Mouse (Mus musculus): ENCODE results near the gene Ttc29. TPM values are rescaled to one million over a fixed set of nuclear protein-coding genes. Genes with fewer than 3 reads are reported as not detected.

The Ttc29 gene
- polyA plus RNA-seq, 1 experiment from 2014 or later: 0.88 TPM

DNA sequence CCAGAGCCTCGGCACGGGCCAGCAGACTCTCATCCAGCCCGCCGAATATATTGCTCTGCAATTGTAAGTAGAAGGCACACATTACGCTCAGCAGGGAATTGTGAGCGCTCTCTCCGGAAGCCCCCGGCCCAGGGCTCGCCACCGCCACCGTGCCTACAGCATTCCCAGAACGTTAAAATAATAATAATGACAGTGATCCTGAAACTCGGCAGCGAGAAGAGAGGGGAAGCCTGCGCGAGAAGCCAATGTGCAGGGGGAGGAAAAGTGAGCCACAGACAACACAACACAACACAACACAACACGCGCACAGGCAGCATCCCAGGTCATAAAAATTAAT lies 222.5 kb downstream of the Ttc29 start:
- H3K9me3 ChIP-seq (replicated peaks; ENCODE audit: control insufficient read depth, low read length): no peaks in the 10 kb centered on the region

DNA sequence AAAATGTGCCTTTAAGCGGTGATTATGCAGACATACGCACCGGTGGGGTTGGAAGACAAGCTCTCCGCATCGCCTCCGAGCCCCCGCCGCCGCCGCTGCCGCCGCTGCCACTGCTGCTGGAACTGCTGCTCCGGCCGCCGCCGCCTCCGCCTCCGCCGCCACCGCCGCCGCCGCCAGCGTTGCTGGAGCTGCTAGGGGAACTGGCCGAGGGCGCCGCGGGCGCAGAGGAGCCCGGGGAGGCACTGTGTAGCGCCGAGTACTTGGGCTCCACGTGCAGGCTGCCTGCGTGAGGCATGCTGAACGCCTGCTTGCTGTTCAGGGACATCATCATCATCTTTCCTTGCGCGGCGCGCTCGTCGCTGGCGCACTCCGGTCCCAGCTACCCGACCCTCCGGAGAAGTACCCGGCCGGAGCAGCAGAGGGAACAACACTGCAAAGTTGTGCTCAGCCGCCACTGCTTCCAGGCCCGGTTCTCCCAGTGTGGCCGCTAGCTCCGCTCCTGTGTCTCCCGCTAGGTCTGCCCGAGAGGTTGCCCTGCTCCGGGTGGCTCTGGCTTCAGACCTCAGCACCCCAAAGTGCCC lies 223.1 kb downstream of the Ttc29 start, which contains the start of gene Pou4f2:
Gene Pou4f2 (minus strand): TSS at position 575 of the 581 bp plus-strand sequence.
- peak; percentile 49 for DNase-seq (ENCODE audit: low spot score)
- Histone ChIP-seq H3K36me3 (replicated peaks; ENCODE audit: control insufficient read depth, insufficient read depth, low read depth, low read length) (no peaks in the 10 kb centered on the region), H3K27me3 (ENCODE audit: control insufficient read depth, insufficient read depth, low read length) (peaks cover 62% of the 10 kb centered on the region), H3K4me3 (ENCODE audit: low read depth, low read length) (peak within 1 kb of the TSS; percentile 37), H3K9me3 (replicated peaks; ENCODE audit: control insufficient read depth, low read length) (no peaks in the 10 kb centered on the region), H3K27ac (replicated peaks; ENCODE audit: low read depth, low read length) (no peak within 1 kb of the TSS), H3K4me2 (ENCODE audit: low read depth, low read length) (peak within 1 kb of the TSS; percentile 73), H3K9ac (replicated peaks; ENCODE audit: low read length) (no peak within 1 kb of the TSS), H3K4me1 (ENCODE audit: control insufficient read depth, insufficient read depth, low read length) (peaks cover 5% of the 10 kb centered on the region)
- WGBS: 0% methylated on average over 44 of the region's 54 CpGs
- peak; percentile 42; the same call in 1 of the 2 replicates for ATAC-seq (replicated peaks; ENCODE audit: insufficient number of reproducible peaks, low FRiP score, low TSS enrichment, low read depth)

More for the DNA sequence above, 222.5 kb downstream of the Ttc29 start:
- Histone ChIP-seq H3K4me1 (ENCODE audit: control insufficient read depth, insufficient read depth, low read length) (peaks cover 5% of the 10 kb centered on the region), H3K27me3 (ENCODE audit: control insufficient read depth, insufficient read depth, low read length) (peaks cover 62% of the 10 kb centered on the region), H3K4me2 (ENCODE audit: low read depth, low read length) (no peak overlapping the region), H3K4me3 (ENCODE audit: low read depth, low read length) (peak overlapping the region; percentile 37), H3K27ac (replicated peaks; ENCODE audit: low read depth, low read length) (no peak overlapping the region), H3K36me3 (replicated peaks; ENCODE audit: control insufficient read depth, insufficient read depth, low read depth, low read length) (no peaks in the 10 kb centered on the region), H3K9ac (replicated peaks; ENCODE audit: low read length) (no peak overlapping the region)
- no peak for ATAC-seq (replicated peaks; ENCODE audit: insufficient number of reproducible peaks, low FRiP score, low TSS enrichment, low read depth)
- 1% methylated on average over 18 of the region's 18 CpGs for WGBS
- DNase-seq (ENCODE audit: low spot score): no peak

DNA sequence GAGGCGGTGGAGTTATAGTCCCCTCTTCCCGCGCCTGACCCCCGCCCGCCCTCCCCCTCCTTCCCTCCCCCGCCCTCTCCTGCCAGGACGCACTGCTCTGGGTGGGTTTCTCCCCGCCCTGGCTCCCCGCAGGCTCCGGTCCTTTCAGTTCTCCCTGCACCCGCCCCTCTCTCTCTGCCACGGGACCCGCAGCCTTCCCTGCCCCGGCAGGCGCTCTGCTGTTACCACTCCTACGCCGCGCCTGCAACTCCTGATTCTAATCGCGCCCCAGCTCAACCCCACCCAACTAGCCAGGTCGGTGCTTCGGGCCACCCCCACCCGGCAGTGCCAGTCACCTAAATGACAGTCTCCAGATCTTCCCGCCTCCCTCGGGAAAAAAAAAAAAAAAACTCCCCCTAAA lies 223.6 kb downstream of the Ttc29 start:
- Histone ChIP-seq H3K27ac (replicated peaks; ENCODE audit: low read depth, low read length) (no peak overlapping the region), H3K9me3 (replicated peaks; ENCODE audit: control insufficient read depth, low read length) (no peaks in the 10 kb centered on the region)

DNA sequence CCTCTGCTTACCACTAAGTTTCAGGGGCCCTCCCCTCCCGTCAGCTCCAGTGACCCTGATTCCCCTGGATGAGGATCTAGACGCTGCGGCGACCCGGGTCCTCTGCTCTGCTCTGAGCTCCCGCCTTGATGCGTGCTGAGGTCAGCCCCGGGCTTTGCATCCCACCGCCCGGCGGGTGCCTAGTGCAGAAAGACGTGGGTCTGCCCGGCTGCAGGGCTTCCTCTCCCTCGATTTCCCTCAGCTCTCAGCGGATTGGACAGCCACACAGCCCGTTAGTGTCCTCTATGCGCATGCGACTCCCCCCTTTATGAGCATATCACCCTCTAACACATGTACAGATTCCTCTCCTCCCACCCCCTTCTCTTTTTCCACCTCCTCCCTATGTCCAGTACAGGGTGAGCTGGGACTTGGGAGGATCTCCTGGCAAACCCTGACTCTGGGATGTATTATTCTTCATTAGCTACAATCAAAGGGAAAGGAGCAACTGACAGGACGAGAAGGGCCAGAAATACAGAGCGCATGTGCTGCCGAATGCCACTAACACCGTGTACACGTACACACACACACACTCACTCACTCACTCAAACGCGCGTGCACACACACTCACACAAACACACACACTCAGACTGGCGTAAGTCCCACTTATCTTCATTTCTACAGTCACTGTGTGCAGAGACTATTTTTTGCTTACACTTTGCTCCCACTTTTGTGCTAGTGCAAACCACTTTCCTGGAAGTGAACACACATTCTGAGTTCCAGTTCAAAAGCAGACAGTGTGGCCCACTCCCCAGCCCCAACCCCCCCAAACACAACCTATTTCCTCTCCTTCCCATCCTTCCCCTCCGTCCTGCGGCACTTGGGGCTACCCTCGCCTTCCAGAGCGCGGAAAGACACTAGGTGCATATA lies 224.3 kb downstream of the Ttc29 start:
- Histone ChIP-seq H3K9me3 (replicated peaks; ENCODE audit: control insufficient read depth, low read length) (no peaks in the 10 kb centered on the region), H3K36me3 (replicated peaks; ENCODE audit: control insufficient read depth, insufficient read depth, low read depth, low read length) (no peaks in the 10 kb centered on the region), H3K4me3 (ENCODE audit: low read depth, low read length) (no peak overlapping the region), H3K4me2 (ENCODE audit: low read depth, low read length) (peak overlapping the region; percentile 10; the same call in 1 of the 2 replicates), H3K27ac (replicated peaks; ENCODE audit: low read depth, low read length) (no peak overlapping the region), H3K4me1 (ENCODE audit: control insufficient read depth, insufficient read depth, low read length) (peaks cover 5% of the 10 kb centered on the region), H3K9ac (replicated peaks; ENCODE audit: low read length) (no peak overlapping the region), H3K27me3 (ENCODE audit: control insufficient read depth, insufficient read depth, low read length) (peaks cover 54% of the 10 kb centered on the region)
- ATAC-seq (replicated peaks; ENCODE audit: insufficient number of reproducible peaks, low FRiP score, low TSS enrichment, low read depth) (no peak), DNase-seq (ENCODE audit: low spot score) (no peak)
- 2% methylated on average over 32 of the region's 32 CpGs for WGBS

More for the DNA sequence above, 223.6 kb downstream of the Ttc29 start:
- WGBS: 2% methylated on average over 16 of the region's 25 CpGs
- H3K27me3 ChIP-seq (ENCODE audit: control insufficient read depth, insufficient read depth, low read length): peaks cover 60% of the 10 kb centered on the region
- peak overlapping the region; percentile 37 for H3K4me3 ChIP-seq (ENCODE audit: low read depth, low read length)
- peak; percentile 24; the same call in 1 of the 2 replicates for ATAC-seq (replicated peaks; ENCODE audit: insufficient number of reproducible peaks, low FRiP score, low TSS enrichment, low read depth)
- H3K9ac ChIP-seq (replicated peaks; ENCODE audit: low read length): no peak overlapping the region
- DNase-seq (ENCODE audit: low spot score): no peak
- peak overlapping the region; percentile 73 for H3K4me2 ChIP-seq (ENCODE audit: low read depth, low read length)
- no peaks in the 10 kb centered on the region for H3K36me3 ChIP-seq (replicated peaks; ENCODE audit: control insufficient read depth, insufficient read depth, low read depth, low read length)
- H3K4me1 ChIP-seq (ENCODE audit: control insufficient read depth, insufficient read depth, low read length): peaks cover 5% of the 10 kb centered on the region

DNA sequence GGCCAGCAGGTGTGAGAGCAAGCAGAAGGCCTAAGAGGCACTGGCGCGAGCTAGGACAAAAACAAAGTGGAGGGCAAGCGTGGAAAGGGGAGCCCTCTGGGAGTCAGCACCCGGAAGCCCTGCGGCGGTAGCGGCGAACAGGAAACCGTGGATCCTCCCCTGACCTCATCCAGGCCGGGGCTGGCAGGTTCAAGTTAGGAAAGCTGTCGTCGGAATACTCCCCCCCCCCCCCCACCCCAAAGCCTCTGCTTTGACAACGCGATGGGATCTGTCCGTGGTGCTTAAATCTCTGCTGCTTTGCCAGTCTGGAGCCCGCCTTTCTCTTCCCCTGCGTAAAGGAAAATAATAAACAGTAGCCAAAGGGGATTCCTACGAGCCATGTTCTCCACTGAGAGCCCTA lies 225.0 kb downstream of the Ttc29 start:
- WGBS: 0% methylated on average over 18 of the region's 18 CpGs
- peaks cover 5% of the 10 kb centered on the region for H3K4me1 ChIP-seq (ENCODE audit: control insufficient read depth, insufficient read depth, low read length)
- peak overlapping the region; percentile 15; the same call in 1 of the 2 replicates for H3K4me2 ChIP-seq (ENCODE audit: low read depth, low read length)
- H3K4me3 ChIP-seq (ENCODE audit: low read depth, low read length): no peak overlapping the region
- no peak overlapping the region for H3K27ac ChIP-seq (replicated peaks; ENCODE audit: low read depth, low read length)
- H3K9me3 ChIP-seq (replicated peaks; ENCODE audit: control insufficient read depth, low read length): no peaks in the 10 kb centered on the region
- no peak overlapping the region for H3K9ac ChIP-seq (replicated peaks; ENCODE audit: low read length)
- H3K27me3 ChIP-seq (ENCODE audit: control insufficient read depth, insufficient read depth, low read length): peaks cover 50% of the 10 kb centered on the region
- no peak for ATAC-seq (replicated peaks; ENCODE audit: insufficient number of reproducible peaks, low FRiP score, low TSS enrichment, low read depth)
- H3K36me3 ChIP-seq (replicated peaks; ENCODE audit: control insufficient read depth, insufficient read depth, low read depth, low read length): no peaks in the 10 kb centered on the region
- DNase-seq (ENCODE audit: low spot score): peak; percentile 89

DNA sequence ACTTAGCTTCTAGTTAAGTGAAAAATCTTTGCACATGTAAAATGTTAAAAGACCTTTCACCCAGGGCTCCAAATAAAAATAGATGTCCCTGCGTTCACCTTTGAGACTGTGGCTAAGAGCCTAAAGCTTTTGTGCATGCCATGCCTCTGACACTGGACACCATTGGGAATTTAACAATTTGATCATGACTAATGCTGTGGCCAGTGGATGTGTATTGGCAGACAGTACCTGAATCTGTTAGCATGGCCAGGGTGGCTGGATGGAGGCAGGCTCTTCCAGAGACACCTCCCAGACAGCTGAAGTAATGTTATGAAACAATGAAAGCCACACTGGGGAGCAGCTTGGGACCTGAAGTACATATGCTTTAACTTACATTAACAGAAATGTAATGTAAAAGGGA lies 229.7 kb downstream of the Ttc29 start:
- DNase-seq (ENCODE audit: low spot score): no peak
- H3K4me1 ChIP-seq (ENCODE audit: control insufficient read depth, insufficient read depth, low read length): no peaks in the 10 kb centered on the region
- no peak overlapping the region for H3K4me2 ChIP-seq (ENCODE audit: low read depth, low read length)
- no peak for ATAC-seq (replicated peaks; ENCODE audit: insufficient number of reproducible peaks, low FRiP score, low TSS enrichment, low read depth)
- no peaks in the 10 kb centered on the region for H3K36me3 ChIP-seq (replicated peaks; ENCODE audit: control insufficient read depth, insufficient read depth, low read depth, low read length)
- no peaks in the 10 kb centered on the region for H3K9me3 ChIP-seq (replicated peaks; ENCODE audit: control insufficient read depth, low read length)
- 79% methylated on average over 1 of the region's 1 CpGs for WGBS
- peaks cover 13% of the 10 kb centered on the region for H3K27me3 ChIP-seq (ENCODE audit: control insufficient read depth, insufficient read depth, low read length)
- no peak overlapping the region for H3K27ac ChIP-seq (replicated peaks; ENCODE audit: low read depth, low read length)
- H3K4me3 ChIP-seq (ENCODE audit: low read depth, low read length): no peak overlapping the region
- H3K9ac ChIP-seq (replicated peaks; ENCODE audit: low read length): no peak overlapping the region

Other genes starting within 250 kb of the Ttc29 start
- gene Pou4f2, start 223.3 kb downstream of the Ttc29 start, polyA plus RNA-seq (2014; fragmentation: Nextera tagmentation; extraction: Ambion mirVana): 0.21 and 0.56 TPM in 2 replicates